Mouse (Mus musculus): Measurements from ENCODE around the gene Hsd17b3.

The Hsd17b3 gene

DNA sequence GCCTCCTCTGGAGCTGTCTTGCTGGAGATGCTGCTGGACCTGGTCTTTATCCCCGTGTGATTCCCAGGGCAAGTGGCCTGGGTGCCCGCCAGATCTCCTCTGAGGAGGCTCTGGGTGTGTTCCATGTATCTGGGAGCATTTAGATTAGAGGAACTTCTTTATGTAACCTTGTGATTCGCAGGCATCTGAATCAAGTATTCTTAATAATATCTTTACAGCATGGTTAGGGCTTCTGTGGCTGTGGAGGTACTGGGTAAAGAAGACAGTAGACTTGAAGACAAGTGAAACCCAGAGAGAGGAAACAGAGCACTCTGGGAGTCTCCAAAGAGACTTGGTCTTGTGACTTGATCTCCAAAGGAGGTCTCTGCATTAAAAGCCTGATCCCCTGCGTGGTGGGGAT, at the start of gene Hsd17b3:
Gene Hsd17b3, minus strand, starts transcription at position 101 of the 400 bp plus-strand sequence.
- DNase-seq, result no peak

- peak; percentile 64 to 68 for DNase-seq
These were observed 40.8 kb upstream of the Hsd17b3 start for GRCm38 (mm10) chr13:64129616-64130375.

DNA sequence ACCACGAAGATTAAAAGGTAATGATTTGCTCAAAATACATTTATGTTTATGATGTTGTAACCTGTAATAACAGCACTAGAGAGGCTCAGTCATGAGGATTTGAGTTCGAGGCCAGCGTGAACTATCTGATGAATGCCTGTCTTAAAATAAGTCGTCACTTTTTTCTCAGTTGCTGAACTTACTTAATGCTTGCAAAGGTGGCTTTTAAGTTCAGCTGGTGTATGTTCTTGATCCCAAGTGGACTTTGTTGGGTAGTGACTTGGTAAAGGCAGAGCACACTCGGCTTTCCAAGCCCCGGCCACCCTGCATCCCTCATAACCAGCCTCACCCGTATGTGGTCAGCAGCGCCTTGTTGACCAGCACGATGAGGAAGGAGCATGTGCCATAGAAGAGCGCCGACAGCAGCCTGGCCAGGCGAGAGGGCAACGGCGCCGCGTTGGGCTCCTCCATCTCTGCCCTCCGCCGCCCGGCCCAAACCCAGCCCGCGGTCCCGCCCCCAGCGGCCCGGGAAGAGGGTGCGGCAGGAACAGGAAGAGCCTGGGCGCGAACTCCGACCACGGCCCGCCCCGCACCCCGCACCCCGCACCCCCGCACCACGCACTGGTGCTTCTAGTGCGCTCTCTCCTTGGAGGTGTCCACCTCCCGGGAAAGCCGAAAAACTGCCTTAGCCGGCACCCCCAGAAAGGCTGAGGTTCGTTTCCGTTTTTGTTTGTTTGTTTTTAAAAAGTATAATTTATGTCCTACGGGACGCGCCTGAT, 40.0 kb upstream of the Hsd17b3 start, which contains the start of gene Slc35d2:
Gene Slc35d2, minus strand, starts transcription at position 511 of the 758 bp plus-strand sequence.
- peak; percentile 71 to 73 for DNase-seq

GRCm38 (mm10) chr13:64126316-64126715, 37.3 kb upstream of the Hsd17b3 start:
- no peak for DNase-seq

GRCm38 (mm10) chr13:64124886-64125285, 35.9 kb upstream of the Hsd17b3 start:
- no peak for DNase-seq

DNA sequence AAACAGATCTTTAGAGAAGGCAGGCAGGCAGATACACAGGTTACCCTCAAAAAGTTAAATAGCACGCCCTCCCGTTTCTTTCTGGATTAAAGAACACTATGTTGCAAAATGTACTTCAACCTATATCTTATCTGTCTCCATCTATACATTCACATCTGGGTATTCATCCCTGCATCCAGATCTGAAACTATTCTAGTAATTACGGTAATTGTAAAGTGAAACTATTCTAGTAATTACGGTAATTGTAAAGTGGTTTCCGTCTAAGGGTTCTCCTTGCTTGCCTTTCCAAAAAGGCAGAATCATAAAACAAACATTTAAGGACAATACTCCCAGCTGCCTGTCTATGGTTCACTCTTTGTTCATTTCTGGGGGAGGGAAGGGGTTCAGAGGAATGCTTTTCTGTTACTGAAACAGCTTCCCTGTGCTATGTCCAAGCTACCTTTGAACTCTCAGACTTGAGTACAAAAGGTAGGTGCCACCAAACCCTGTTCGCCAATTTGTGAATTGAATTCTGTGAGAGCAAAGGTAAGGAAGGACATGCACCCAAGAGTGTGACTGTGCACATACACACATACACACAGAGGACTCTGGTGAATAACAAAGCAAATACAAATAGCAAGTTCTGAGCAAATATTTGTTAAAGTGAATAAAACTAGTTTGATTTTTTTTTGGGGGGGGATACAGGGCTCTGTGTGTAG, 34.6 kb upstream of the Hsd17b3 start:
- DNase-seq, result no peak

- DNase-seq, result no peak
These were observed 31.7 kb upstream of the Hsd17b3 start for GRCm38 (mm10) chr13:64120760-64121159.

- DNase-seq, result no peak
These were observed 28.4 kb upstream of the Hsd17b3 start for GRCm38 (mm10) chr13:64117442-64117841.

- DNase-seq, result no peak
These were observed 21.4 kb upstream of the Hsd17b3 start for GRCm38 (mm10) chr13:64110421-64110820.

DNA sequence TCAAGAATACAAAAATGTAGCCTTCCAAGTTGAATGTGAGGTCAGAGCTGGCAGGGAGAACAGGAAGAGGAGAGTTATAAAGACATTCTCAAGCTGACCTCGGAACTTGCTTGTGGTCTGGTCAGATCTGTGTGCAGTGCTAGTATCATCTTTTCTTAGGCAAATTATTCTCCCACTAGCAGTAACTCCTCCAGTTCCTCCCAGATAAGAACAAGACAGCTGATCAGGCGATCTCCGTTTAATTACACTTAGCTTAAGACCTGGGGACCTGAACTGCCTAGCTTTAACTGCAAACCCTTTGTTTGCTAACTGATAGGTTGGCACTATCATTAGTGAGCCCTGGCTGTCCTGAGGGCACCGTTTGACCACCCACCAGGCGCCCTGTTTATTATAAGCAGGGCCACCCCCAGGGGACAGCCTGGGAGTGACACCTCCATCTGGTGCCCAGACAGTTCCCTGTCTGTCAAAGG, 19.4 kb upstream of the Hsd17b3 start:
- DNase-seq, result no peak

DNA sequence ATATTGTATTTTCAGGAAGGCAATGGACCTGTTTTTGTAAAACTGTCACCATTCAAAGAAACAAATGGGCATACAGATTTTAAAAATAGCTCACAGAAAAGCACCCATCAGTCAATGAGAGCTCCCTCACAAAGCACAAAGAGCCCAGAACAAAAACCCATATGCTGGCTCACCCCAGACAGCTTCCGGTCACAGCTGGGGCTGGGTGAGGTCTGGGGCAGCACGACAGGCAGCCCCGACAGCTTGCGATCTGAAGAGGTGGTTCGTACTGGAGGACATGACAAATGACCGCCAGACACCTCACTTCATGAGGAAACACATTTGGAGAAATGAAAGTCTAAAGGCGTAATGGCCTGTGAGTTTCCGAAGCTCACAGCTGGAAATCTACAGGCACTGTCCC, 18.5 kb upstream of the Hsd17b3 start:
- DNase-seq, result no peak

- DNase-seq, result no peak
These were observed 18.1 kb upstream of the Hsd17b3 start for GRCm38 (mm10) chr13:64107105-64107504.

DNA sequence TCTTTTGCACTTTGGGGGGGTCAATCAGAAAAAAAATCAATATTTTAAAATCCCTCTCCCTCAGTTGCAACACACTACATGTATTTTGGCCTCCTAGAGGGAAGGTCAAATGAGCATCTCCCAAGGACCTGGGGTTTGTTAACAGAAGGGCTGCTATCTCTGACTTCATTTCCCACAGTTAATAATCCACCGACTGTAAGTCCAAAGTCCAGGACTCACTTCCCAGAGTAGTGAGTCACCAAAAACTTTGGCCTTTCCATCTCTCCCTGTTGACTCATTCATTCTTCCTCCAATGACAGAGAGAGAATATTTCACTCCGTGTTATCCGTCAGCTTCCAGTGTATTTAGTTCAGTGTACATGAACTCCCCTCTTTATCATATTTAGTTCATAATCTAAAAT, 16.7 kb upstream of the Hsd17b3 start:
- DNase-seq, result no peak

DNA sequence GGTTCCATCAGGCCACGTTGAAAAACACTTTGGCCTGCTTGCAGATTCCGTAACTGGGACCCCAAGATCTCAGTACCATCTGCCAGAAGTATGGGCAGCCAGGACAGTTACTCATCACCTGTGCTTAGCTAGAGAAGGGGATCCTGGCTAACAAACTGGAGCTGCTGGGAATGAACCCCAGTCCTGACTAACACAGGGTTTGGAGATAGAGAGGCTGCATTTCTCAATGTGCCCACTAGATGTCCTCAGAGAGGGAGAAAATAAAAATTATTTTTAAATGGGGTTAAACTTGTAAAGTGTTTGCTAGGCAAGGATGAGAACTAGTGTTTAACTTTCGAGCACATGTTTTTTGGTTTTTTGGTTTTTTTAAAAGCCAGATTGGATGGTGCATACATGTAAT, 11.2 kb upstream of the Hsd17b3 start:
- DNase-seq, result no peak

DNA sequence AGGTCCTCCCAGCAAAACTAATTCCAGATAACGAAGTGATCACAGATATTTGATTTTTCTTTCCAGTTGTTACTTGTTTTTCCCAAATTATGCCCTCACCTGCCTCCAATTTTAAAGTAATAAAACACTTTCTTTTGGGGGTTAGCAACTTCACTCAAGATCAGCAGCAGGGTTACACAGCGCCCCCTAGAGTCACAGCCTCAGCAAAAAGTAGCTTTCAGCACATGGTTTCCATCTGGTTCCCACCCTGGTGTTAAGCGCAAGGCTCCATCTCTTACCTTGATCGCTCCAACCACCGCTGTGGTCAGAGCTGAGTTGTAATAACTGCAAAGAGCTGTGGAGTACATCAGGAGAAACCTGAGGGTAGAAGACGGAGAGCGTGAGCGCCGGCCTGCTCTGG, 10.0 kb upstream of the Hsd17b3 start:
- peak; percentile 22 to 40 for DNase-seq

GRCm38 (mm10) chr13:64093341-64093740, 4.3 kb upstream of the Hsd17b3 start:
- DNase-seq, result peak in 1 of 2 experiments; percentile 35

DNA sequence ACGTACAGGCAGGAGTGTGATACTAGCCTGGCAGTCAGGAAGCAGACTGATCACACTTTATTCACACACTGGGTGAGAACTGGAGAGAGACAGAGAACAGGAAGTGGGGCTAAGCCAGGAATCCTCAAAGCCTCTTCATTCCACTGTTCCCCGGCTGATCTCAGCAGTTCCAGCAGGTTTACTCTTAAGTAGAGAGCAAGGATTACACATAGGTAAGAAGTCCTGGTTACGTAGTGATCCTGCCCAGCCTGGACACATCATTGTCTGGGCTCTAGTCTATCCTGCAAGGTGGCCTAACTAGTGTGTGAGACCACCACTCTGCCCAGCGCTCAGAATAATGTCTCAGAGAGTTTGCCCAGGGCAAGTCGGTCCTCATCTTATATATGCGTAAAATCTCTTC, 3.7 kb upstream of the Hsd17b3 start:
- no peak for DNase-seq

- no peak for DNase-seq
These were observed 3.1 kb upstream of the Hsd17b3 start for GRCm38 (mm10) chr13:64092141-64092540.

DNA sequence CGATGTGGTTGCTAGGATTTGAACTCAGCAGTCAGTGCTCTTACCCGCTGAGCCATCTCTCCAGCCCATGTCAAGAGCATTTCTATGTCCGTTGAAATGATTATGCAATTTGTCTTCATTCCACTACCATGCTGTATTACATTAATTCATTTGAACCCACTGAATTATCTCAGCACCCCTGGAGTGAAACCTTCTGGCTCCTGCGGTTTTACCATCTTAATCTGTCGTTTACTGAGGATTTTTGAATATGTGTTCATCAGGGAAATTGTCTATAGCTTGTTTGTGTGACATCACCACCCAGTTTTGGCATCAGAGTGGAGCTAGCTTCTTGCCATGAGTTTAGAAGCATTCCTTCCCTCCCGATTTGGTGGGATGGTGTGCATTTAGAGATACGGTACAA, 2.0 kb upstream of the Hsd17b3 start:
- DNase-seq, result no peak

GRCm38 (mm10) chr13:64090278-64090677, 1.2 kb upstream of the Hsd17b3 start:
- DNase-seq, result no peak

- no peak for DNase-seq
These were observed 973 bp downstream of the Hsd17b3 start for GRCm38 (mm10) chr13:64088057-64088456.

- no peak for DNase-seq
These were observed 3.0 kb downstream of the Hsd17b3 start for GRCm38 (mm10) chr13:64086036-64086435.

GRCm38 (mm10) chr13:64083331-64083730, 5.7 kb downstream of the Hsd17b3 start:
- DNase-seq, result no peak
